ENCODE assay signal across 9 mouse cellular contexts in genomic region chr8:120559654-120560053, GRCm38 (mm10). TPM values are rescaled to one million over a fixed set of nuclear protein-coding genes. Genes with fewer than 3 reads are reported as not detected.
DNase-seq lines count a peak whose midpoint lies in the region; ATAC-seq lines count a peak whose summit lies in the region.
"Had no signal": no experiment of that assay in that cellular context is flagged by ENCODE, and none has a peak within 500 bp of the region (broad histone marks: within the 10 kb centered on the region; RNA-seq: fewer than 3 reads in every experiment).

No protein-coding gene starts in this region.

- WGBS in forebrain, embryonic 15.5 days = 6% methylated on average over 11 of the region's 11 CpGs
- 9% methylated on average over 11 of the region's 11 CpGs for WGBS in midbrain, embryonic 11.5 days

- H3K4me1 ChIP-seq in forebrain, embryonic 15.5 days = peaks cover 100% of the 10 kb centered on the region
- H3K4me1 ChIP-seq in midbrain, embryonic 11.5 days (ENCODE audit: control insufficient read depth, insufficient read depth, low read length) = peaks cover 92% of the 10 kb centered on the region

- H3K36me3 ChIP-seq in forebrain, embryonic 15.5 days = no peaks in the 10 kb centered on the region
- H3K36me3 ChIP-seq in midbrain, embryonic 11.5 days (ENCODE audit: control insufficient read depth, insufficient read depth, low read length) = no peaks in the 10 kb centered on the region

- no peak overlapping the region for H3K9ac ChIP-seq in forebrain, embryonic 15.5 days (replicated peaks)
- H3K9ac ChIP-seq in midbrain, embryonic 11.5 days (ENCODE audit: low read length) = peak overlapping the region; percentile 31; the same call in 1 of the 2 replicates
- H3K9ac ChIP-seq: lung, embryonic 15.5 days had no signal

- peak overlapping the region; percentile 10; the same call in 1 of the 2 replicates for H3K4me2 ChIP-seq in forebrain, embryonic 15.5 days (replicated peaks)
- no peak overlapping the region for H3K4me2 ChIP-seq in midbrain, embryonic 11.5 days
- H3K4me2 ChIP-seq: lung, embryonic 15.5 days had no signal

- ATAC-seq in forebrain, embryonic 15.5 days (replicated peaks) = peak; percentile 19
- peak; percentile 22 for ATAC-seq in midbrain, embryonic 11.5 days (ENCODE audit: low FRiP score)
- no peak for ATAC-seq in activated CD4-positive, CD25-positive, alpha-beta regulatory T cell, adult 4 months

- no peaks in the 10 kb centered on the region for H3K9me3 ChIP-seq in forebrain, embryonic 15.5 days
- no peaks in the 10 kb centered on the region for H3K9me3 ChIP-seq in midbrain, embryonic 11.5 days (ENCODE audit: control insufficient read depth, low read length)
- H3K9me3 ChIP-seq: lung, embryonic 15.5 days had no signal

- H3K27ac ChIP-seq in forebrain, embryonic 15.5 days (replicated peaks) = peak overlapping the region; percentile 89
- peak overlapping the region; percentile 31 for H3K27ac ChIP-seq in midbrain, embryonic 11.5 days (ENCODE audit: low read depth, low read length)
- H3K27ac ChIP-seq: lung, embryonic 15.5 days had no signal

- no peaks in the 10 kb centered on the region for H3K27me3 ChIP-seq in forebrain, embryonic 15.5 days
- no peaks in the 10 kb centered on the region for H3K27me3 ChIP-seq in midbrain, embryonic 11.5 days (ENCODE audit: control insufficient read depth, insufficient read depth, low read length)
- H3K27me3 ChIP-seq: lung, embryonic 15.5 days had no signal

- no peak overlapping the region for H3K4me3 ChIP-seq in forebrain, embryonic 15.5 days
- H3K4me3 ChIP-seq in midbrain, embryonic 11.5 days (ENCODE audit: low read depth, low read length) = no peak overlapping the region
- H3K4me3 ChIP-seq: lung, embryonic 15.5 days had no signal

- peak; percentile 58 to 65 for DNase-seq in cerebellum, postnatal 14 days
- no peak for DNase-seq in cerebellum, adult 9-11 months
- peak; percentile 93 for DNase-seq in MN1 (ENCODE audit: low spot score)
- DNase-seq in midbrain, embryonic 11.5 days (ENCODE audit: low spot score, missing footprints) = no peak
- no peak for DNase-seq in urinary bladder, postnatal 10 days (ENCODE audit: low spot score)
- DNase-seq in cerebellum, postnatal 4 days (ENCODE audit: low spot score in 2 of 2) = no peak

RNA-seq across cellular contexts. Expression of gene Gins2, which starts 29.4 kb away (rescaled TPM):
- 27.1 and 34.2 TPM in 2 replicates for polyA plus RNA-seq in forebrain, embryonic 15.5 days (2015; fragmentation: Nextera tagmentation; extraction: Ambion mirVana)
- 113 and 120 TPM in 2 replicates for polyA plus RNA-seq in midbrain, embryonic 11.5 days (2014; fragmentation: Nextera tagmentation; extraction: Ambion mirVana)
- 10 to 100 TPM; 19.3 to 30.4 TPM for polyA plus RNA-seq in activated CD4-positive, CD25-positive, alpha-beta regulatory T cell, adult 4 months (2017; shearing (Covaris generic))

Comparison
In these comparisons a context has a peak if more than half of its experiments do, and no peak if none do; other contexts are left out.
1. DNase-seq: peak in cerebellum, postnatal 14 days (2 of 2) and MN1 (single experiment); none in cerebellum, adult 9-11 months (single experiment), midbrain, embryonic 11.5 days (single experiment), urinary bladder, postnatal 10 days (single experiment) and cerebellum, postnatal 4 days (0 of 2).